Mouse (Mus musculus) limb, embryonic 11.5 days (tissue): ENCODE data around the gene Frmd4b. TPM values are rescaled to one million over a fixed set of nuclear protein-coding genes. Genes with fewer than 3 reads are reported as not detected.

Experiments
- ATAC-seq: fragments of 200-750 bp; cut with Nextera tagmentation; 2 replicates; pipeline ENCODE4 v1.8.0; 2017; ENCODE audit warnings: low read depth; ENCODE audit not compliant: insufficient number of reproducible peaks, low FRiP score, low TSS enrichment
- DNase-seq: peaks from one replicate; pipeline ENCODE4 v3.0.0-alpha.2; 2015; ENCODE audit warnings: low spot score
- H3K27ac ChIP-seq: fragments of 300-500 bp; sonication (generic); replicated peaks from 2 replicates; pipeline ENCODE4 v1.5.1; 2014; ENCODE audit warnings: low read depth, mild to moderate bottlenecking, low read length
- H3K27me3 ChIP-seq: fragments of 300-500 bp; sonication (generic); 2 replicates; pipeline ENCODE4 v1.6.1; 2014; ENCODE audit warnings: mild to moderate bottlenecking, low read length, mixed read lengths; ENCODE audit not compliant: control insufficient read depth, insufficient read depth
- H3K36me3 ChIP-seq: fragments of 300-500 bp; sonication (generic); 2 replicates; pipeline ENCODE4 v1.6.1; 2014; ENCODE audit warnings: mild to moderate bottlenecking, low read length, moderate library complexity, mixed read lengths; ENCODE audit not compliant: control insufficient read depth, insufficient read depth
- H3K4me1 ChIP-seq: fragments of 300-500 bp; sonication (generic); 2 replicates; pipeline ENCODE4 v1.6.1; 2014; ENCODE audit warnings: low read length, mixed read lengths; ENCODE audit not compliant: control insufficient read depth, insufficient read depth
- H3K4me2 ChIP-seq: fragments of 300-500 bp; sonication (generic); 2 replicates; pipeline ENCODE4 v1.6.1; 2014; ENCODE audit warnings: low read depth, mild to moderate bottlenecking, moderate library complexity; ENCODE audit not compliant: severe bottlenecking
- H3K4me3 ChIP-seq: fragments of 300-500 bp; sonication (generic); 2 replicates; pipeline ENCODE4 v1.5.1; 2014; ENCODE audit warnings: low read depth, low read length
- H3K9ac ChIP-seq: fragments of 300-500 bp; sonication (generic); 2 replicates; pipeline ENCODE4 v1.6.1; 2014; ENCODE audit warnings: mild to moderate bottlenecking, low read length
- H3K9me3 ChIP-seq: fragments of 300-500 bp; sonication (generic); 2 replicates; pipeline ENCODE4 v1.6.1; 2016; ENCODE audit warnings: low read length; ENCODE audit not compliant: control insufficient read depth
- WGBS: fragments of 180-500 bp; shearing (Covaris S2); extraction: QIAGEN DNeasy Blood & Tissue Kit; methylation state at CpG from one replicate; pipeline ENCODE4 v1.1.7; 2014; 5-methylcytosine and 5-hydroxymethylcytosine counted together
- polyA plus RNA-seq: library from polyadenylated mRNA; unstranded; fragments of >200 nt; fragmentation: Nextera tagmentation; extraction: Ambion mirVana; gene quantifications from 2 replicates; pipeline ENCODE4 v1.2.1, GENCODE M21; 2014

The Frmd4b gene
- polyA plus RNA-seq, 1 experiment from 2014 or later: 12.3 TPM

DNA sequence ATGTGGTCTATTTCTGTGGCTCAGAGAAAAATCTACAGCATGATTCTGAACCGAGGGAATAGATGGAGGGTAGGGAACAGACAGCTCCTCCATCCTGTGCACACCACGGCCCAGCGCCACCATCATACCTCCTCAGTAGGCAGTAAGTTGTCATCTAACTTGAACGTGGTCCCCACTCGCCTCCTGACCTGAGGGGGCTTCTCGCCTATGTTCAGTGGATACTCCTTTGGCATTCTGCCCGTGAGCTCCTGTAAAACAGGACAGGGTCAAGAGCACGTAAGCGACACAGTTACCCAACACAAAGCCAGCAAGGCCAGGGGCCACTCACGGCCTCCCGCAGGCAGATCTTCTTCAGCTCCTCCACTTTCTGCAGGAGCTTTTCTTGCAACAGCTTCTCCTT is 311.0 kb downstream of the Frmd4b start:
- Histone ChIP-seq H3K4me1 (peaks cover 5% of the 10 kb centered on the region; the same call in 1 of the 2 replicates), H3K27ac (no peak overlapping the region), H3K4me3 (no peak overlapping the region), H3K9ac (no peak overlapping the region), H3K36me3 (peaks cover 3% of the 10 kb centered on the region), H3K27me3 (no peaks in the 10 kb centered on the region), H3K4me2 (no peak overlapping the region), H3K9me3 (no peaks in the 10 kb centered on the region)
- WGBS: 93% methylated on average over 11 of the region's 11 CpGs
- no peak for DNase-seq
- no peak for ATAC-seq

DNA sequence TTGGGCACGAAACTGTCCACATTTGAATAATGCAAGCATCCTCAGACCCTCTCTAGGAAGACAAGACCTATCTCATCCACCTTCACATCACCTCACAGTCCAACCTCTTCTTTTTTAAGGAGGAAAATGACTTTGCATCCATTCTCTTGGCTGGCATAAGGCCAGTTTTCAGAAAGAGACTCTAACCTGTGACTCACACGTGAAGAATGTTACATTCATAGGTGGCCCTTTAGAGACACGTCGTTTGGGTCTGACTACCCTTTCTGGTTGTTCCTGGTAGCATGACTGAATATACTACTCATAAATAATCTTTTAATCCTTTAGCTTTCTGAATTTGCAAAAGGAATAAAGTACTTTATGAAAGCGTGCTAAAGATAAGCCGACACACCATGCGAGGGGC is 311.9 kb downstream of the Frmd4b start:
- peaks cover 3% of the 10 kb centered on the region for H3K36me3 ChIP-seq
- DNase-seq (no peak), ATAC-seq (no peak)
- H3K9me3 ChIP-seq: no peaks in the 10 kb centered on the region
- 92% methylated on average over 7 of the region's 7 CpGs for WGBS
- no peak overlapping the region for H3K27ac ChIP-seq
- H3K27me3 ChIP-seq: no peaks in the 10 kb centered on the region
- H3K4me3 ChIP-seq: no peak overlapping the region
- H3K9ac ChIP-seq: no peak overlapping the region
- H3K4me1 ChIP-seq: no peaks in the 10 kb centered on the region
- no peak overlapping the region for H3K4me2 ChIP-seq

DNA sequence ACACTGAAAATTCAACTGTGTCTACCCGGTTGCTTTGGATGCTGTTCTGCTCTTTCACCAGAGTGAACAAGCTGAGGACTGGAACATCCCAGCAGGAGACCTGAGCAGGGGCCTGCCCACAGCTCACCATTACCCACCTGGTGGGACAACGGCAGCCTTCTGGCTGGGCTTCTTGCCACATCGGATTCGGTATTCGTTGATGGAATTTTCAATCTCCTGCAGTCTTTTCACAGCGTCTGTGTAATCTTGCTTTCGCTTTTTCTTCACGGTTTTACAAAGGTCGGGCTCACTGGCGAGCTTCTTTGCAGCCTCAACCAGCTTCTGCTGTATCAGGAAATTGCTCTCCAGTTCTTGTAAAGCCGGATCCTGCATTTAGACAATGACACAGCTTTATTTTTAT is 312.3 kb downstream of the Frmd4b start:
- H3K4me1 ChIP-seq: no peaks in the 10 kb centered on the region
- H3K4me3 ChIP-seq: no peak overlapping the region
- DNase-seq (no peak), ATAC-seq (no peak)
- 77% methylated on average over 11 of the region's 11 CpGs for WGBS
- no peaks in the 10 kb centered on the region for H3K9me3 ChIP-seq
- H3K27ac ChIP-seq: no peak overlapping the region
- no peak overlapping the region for H3K4me2 ChIP-seq
- H3K27me3 ChIP-seq: no peaks in the 10 kb centered on the region
- H3K9ac ChIP-seq: no peak overlapping the region
- H3K36me3 ChIP-seq: peaks cover 3% of the 10 kb centered on the region

DNA sequence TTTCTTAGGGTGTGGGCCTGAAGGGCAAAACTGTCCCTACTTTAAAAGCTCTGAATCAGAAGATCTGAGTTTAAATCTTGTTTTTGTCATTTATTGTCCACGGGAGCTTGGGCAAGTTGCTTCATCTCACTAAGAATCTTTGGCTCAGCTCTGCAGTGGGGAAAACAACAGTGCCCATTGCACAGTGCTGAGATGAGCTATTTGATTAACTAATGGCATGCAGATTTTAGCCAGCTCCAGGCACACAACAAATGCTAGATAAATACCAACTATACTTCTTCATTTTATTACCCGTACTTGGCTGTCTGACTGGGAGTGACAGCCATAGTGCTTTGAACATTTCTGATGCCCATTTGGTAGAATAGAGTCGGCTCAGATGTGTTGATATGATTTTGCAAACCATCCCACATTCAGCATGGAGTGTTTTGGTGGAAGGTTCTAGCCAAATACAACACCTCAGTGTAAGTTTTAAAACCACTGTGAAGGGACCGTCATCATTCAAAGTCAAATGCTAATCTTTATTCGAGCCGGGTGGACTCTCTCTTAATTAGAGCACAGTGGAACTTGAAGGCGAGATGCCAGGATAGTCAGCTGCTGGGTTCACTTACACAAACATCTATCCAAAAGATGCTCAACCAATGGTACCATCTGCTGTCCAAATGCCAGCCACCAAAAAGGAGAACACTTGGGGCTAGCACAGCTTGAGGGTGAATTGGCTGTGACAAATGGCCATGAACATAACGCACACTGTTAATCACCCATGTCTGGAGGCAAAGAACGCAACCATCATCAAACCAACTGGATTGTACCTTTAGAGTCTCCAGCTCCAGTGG is 313.8 kb downstream of the Frmd4b start:
- no peak overlapping the region for H3K4me3 ChIP-seq
- no peak overlapping the region for H3K9ac ChIP-seq
- 86% methylated on average over 9 of the region's 9 CpGs for WGBS
- peaks cover 3% of the 10 kb centered on the region for H3K36me3 ChIP-seq
- no peak for DNase-seq
- no peak overlapping the region for H3K4me2 ChIP-seq
- ATAC-seq: no peak
- no peaks in the 10 kb centered on the region for H3K27me3 ChIP-seq
- H3K27ac ChIP-seq: no peak overlapping the region
- H3K9me3 ChIP-seq: no peaks in the 10 kb centered on the region
- no peaks in the 10 kb centered on the region for H3K4me1 ChIP-seq

DNA sequence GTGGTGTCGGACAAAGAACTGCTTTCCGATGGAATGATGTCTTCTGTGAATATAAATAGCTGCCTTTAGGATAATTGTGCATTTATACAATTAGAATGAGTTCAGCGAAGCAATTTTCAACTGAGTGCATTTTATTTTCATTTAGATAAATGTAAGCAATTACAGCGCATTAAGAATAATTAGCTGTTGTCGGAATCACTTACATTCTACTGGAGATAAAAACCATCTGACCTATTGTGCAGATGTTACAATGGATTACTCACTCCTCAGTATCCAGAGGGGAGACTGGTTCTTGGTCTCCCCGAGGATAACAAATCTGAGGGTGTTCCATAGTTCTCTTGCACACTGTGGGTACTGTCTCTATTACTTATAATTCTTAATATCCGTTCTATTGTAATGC is 315.0 kb downstream of the Frmd4b start:
- Histone ChIP-seq H3K27ac (no peak overlapping the region), H3K4me3 (no peak overlapping the region), H3K36me3 (peaks cover 3% of the 10 kb centered on the region), H3K9ac (no peak overlapping the region), H3K27me3 (no peaks in the 10 kb centered on the region), H3K9me3 (no peaks in the 10 kb centered on the region), H3K4me2 (no peak overlapping the region), H3K4me1 (no peaks in the 10 kb centered on the region)
- 91% methylated on average over 7 of the region's 7 CpGs for WGBS
- DNase-seq: no peak
- ATAC-seq: no peak

DNA sequence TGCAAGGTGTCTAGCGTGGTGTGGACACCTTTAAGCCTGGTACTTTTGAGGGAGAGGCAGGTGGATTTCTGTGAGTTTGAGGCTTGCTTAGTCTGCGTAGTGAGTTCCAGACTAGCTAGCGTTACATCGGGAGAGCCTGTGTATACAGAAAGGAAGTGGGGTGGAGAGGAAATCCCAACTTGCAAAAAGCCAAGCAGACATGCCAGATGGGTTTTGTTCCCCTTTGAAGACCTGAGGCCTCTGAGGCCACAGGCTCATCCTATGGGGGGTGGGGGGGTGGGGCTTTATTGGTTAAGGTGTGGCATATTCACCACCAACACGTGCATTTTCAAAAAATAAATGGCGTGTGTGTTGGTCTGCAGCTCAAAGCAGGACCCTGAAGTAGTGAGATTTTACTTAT is 316.7 kb downstream of the Frmd4b start:
- WGBS: 91% methylated on average over 6 of the region's 6 CpGs

DNA sequence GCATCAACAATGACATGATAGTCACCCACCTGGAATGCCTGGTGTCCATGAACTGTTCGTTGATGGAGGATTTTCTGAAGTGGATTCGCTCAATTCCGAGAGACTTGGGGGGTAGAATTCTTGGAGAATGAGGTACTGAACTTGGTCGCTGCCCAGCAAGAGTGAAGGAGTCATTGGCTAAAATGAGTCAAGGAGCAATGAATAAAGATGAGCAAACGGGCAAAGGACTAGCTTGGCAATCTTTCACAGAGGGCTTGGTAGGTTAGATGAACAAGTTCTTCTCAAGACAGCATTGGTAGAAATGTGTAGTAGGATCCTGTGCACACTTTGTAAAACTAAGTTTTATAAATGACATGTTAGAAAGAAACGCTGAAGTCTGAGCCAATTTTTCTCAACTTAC is 317.2 kb downstream of the Frmd4b start:
- H3K9me3 ChIP-seq: no peaks in the 10 kb centered on the region

More for the DNA sequence above, 316.7 kb downstream of the Frmd4b start:
- Histone ChIP-seq H3K9me3 (no peaks in the 10 kb centered on the region), H3K4me3 (no peak overlapping the region), H3K36me3 (peaks cover 3% of the 10 kb centered on the region), H3K4me2 (no peak overlapping the region), H3K4me1 (no peaks in the 10 kb centered on the region), H3K9ac (no peak overlapping the region), H3K27ac (no peak overlapping the region), H3K27me3 (no peaks in the 10 kb centered on the region)
- DNase-seq (no peak), ATAC-seq (no peak)

DNA sequence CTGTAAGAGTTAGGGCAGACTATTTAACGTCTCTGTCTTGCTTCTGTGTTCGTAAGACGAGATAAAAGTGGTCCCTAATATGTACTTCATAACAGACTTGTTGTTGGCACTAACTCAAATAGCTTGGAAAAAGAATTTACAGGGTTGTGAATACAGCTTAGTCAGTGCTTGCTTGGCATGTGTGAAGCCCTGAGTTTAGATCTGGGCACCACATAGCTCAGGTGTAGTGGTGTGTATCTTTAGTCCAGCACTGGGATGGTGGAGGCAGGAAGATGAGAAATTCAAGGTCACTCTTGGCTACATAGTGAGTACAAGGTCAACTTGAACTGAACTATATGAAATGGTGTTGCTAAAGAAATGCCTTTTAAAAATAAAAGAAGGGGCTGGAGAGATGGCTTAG is 320.2 kb downstream of the Frmd4b start:
- Histone ChIP-seq H3K9ac (no peak overlapping the region), H3K27me3 (no peaks in the 10 kb centered on the region), H3K36me3 (peaks cover 3% of the 10 kb centered on the region; the same call in 1 of the 2 replicates), H3K4me3 (no peak overlapping the region), H3K9me3 (no peaks in the 10 kb centered on the region), H3K4me1 (no peaks in the 10 kb centered on the region), H3K27ac (no peak overlapping the region), H3K4me2 (no peak overlapping the region)
- ATAC-seq (no peak), DNase-seq (no peak)
- WGBS: 89% methylated on average over 3 of the region's 3 CpGs

More for the DNA sequence above, 317.2 kb downstream of the Frmd4b start:
- WGBS: 92% methylated on average over 6 of the region's 6 CpGs
- Histone ChIP-seq H3K4me3 (no peak overlapping the region), H3K27me3 (no peaks in the 10 kb centered on the region), H3K36me3 (peaks cover 4% of the 10 kb centered on the region), H3K27ac (no peak overlapping the region), H3K4me1 (no peaks in the 10 kb centered on the region), H3K9ac (no peak overlapping the region), H3K4me2 (no peak overlapping the region)
- DNase-seq (no peak), ATAC-seq (no peak)
